Mouse (Mus musculus) small intestine, adult 2 months (tissue): ENCODE data around the gene Ppfibp1. TPM values are rescaled to one million over a fixed set of nuclear protein-coding genes. Genes with fewer than 3 reads are reported as not detected.

Experiments used
- H3K27ac ChIP-seq: fragments of 200-500 bp; 2 replicates; pipeline ENCODE4 v1.5.1; 2012; ENCODE audit warnings: low read depth, low read length, control low read depth, inconsistent platforms; ENCODE audit not compliant: insufficient read depth
- H3K27me3 ChIP-seq: fragments of 200-500 bp; 2 replicates; pipeline ENCODE4 v1.6.1; 2012; ENCODE audit warnings: mild to moderate bottlenecking, moderate library complexity, low read length, inconsistent platforms; ENCODE audit not compliant: control insufficient read depth, insufficient read depth
- H3K36me3 ChIP-seq: fragments of 200-500 bp; 2 replicates; pipeline ENCODE4 v1.6.1; 2012; ENCODE audit warnings: mild to moderate bottlenecking, low read length, control low read depth, inconsistent platforms; ENCODE audit not compliant: control insufficient read depth, insufficient read depth
- H3K4me1 ChIP-seq: fragments of 200-500 bp; 2 replicates; pipeline ENCODE4 v1.6.1; 2012; ENCODE audit warnings: low read length, inconsistent platforms, mixed read lengths; ENCODE audit not compliant: control insufficient read depth, insufficient read depth, insufficient read length
- H3K4me3 ChIP-seq: fragments of 200-500 bp; 2 replicates; pipeline ENCODE4 v1.5.1; 2012; ENCODE audit warnings: low read depth, mild to moderate bottlenecking, control low read depth, inconsistent platforms, low read length, moderate library complexity
- CTCF ChIP-seq: fragments of 200-500 bp; IDR thresholded peaks from 2 replicates; pipeline ENCODE4 v1.5.1; 2012; ENCODE audit warnings: low read depth, mild to moderate bottlenecking, control low read depth, inconsistent platforms, low read length, moderate library complexity, mixed read lengths; ENCODE audit not compliant: insufficient replicate concordance, insufficient read length; ENCODE audit errors: extremely low read depth
- POLR2A ChIP-seq: fragments of 200-500 bp; IDR thresholded peaks from 2 replicates; pipeline ENCODE4 v1.6.1; 2012; ENCODE audit warnings: low read depth, mild to moderate bottlenecking, control low read depth, inconsistent platforms, low read length, moderate library complexity
- WGBS: fragments of 180-500 bp; shearing (Covaris S2); methylation state at CpG from one replicate; pipeline ENCODE4 v1.1.7; 2018; 5-methylcytosine and 5-hydroxymethylcytosine counted together
- polyA plus RNA-seq: library from polyadenylated mRNA; depleted of rRNA; stranded (reverse); fragments of >200 nt; gene quantifications from 2 replicates; pipeline ENCODE4 v1.2.3, GENCODE M21; 2012

Ppfibp1 gene
- polyA plus RNA-seq, 1 experiment: 3.3 TPM

GRCm38 (mm10) chr6:146947186-146947585 is 58.9 kb downstream of the Ppfibp1 start:
- Histone ChIP-seq H3K4me3 (no peak overlapping the region), H3K36me3 (no peaks in the 10 kb centered on the region), H3K4me1 (no peaks in the 10 kb centered on the region), H3K27me3 (no peaks in the 10 kb centered on the region), H3K27ac (no peak overlapping the region)
- TF ChIP-seq POLR2A: no peak
- TF ChIP-seq CTCF: peak; percentile 1; the same call in 1 of the 2 replicates
- 61% methylated on average over 4 of the region's 4 CpGs for WGBS

GRCm38 (mm10) chr6:146949682-146950453 is 61.6 kb downstream of the Ppfibp1 start:
- Histone ChIP-seq H3K27me3 (no peaks in the 10 kb centered on the region), H3K27ac (no peak overlapping the region), H3K4me1 (no peaks in the 10 kb centered on the region), H3K4me3 (no peak overlapping the region), H3K36me3 (no peaks in the 10 kb centered on the region)
- 74% methylated on average over 10 of the region's 10 CpGs for WGBS
- TF ChIP-seq CTCF: no peak
- TF ChIP-seq POLR2A: no peak

GRCm38 (mm10) chr6:146950454-146950832 is 62.2 kb downstream of the Ppfibp1 start:
- no peak overlapping the region for H3K4me3 ChIP-seq
- H3K4me1 ChIP-seq: no peaks in the 10 kb centered on the region
- no peaks in the 10 kb centered on the region for H3K27me3 ChIP-seq
- no peaks in the 10 kb centered on the region for H3K36me3 ChIP-seq
- WGBS: 61% methylated on average over 1 of the region's 1 CpGs
- H3K27ac ChIP-seq: no peak overlapping the region
- TF ChIP-seq POLR2A (no peak), CTCF (no peak)

GRCm38 (mm10) chr6:146954258-146954657 is 66.0 kb downstream of the Ppfibp1 start, which contains the start of gene 1700034J05Rik:
TSS of gene 1700034J05Rik (minus strand) at chr6:146954422.
- Histone ChIP-seq H3K27ac (no peak within 1 kb of the TSS), H3K36me3 (no peaks in the 10 kb centered on the region), H3K4me3 (no peak within 1 kb of the TSS), H3K27me3 (no peaks in the 10 kb centered on the region), H3K4me1 (no peaks in the 10 kb centered on the region)
- 79% methylated on average over 1 of the region's 1 CpGs for WGBS
- no peak for TF ChIP-seq POLR2A
- no peak for TF ChIP-seq CTCF

- Histone ChIP-seq H3K27me3 (no peaks in the 10 kb centered on the region), H3K4me1 (peaks cover 3% of the 10 kb centered on the region; the same call in 1 of the 2 replicates), H3K36me3 (no peaks in the 10 kb centered on the region), H3K27ac (no peak overlapping the region), H3K4me3 (no peak overlapping the region)
- TF ChIP-seq POLR2A (no peak), CTCF (no peak)
- WGBS: 47% methylated on average over 1 of the region's 1 CpGs
These were observed 67.2 kb downstream of the Ppfibp1 start for GRCm38 (mm10) chr6:146955475-146955874.

GRCm38 (mm10) chr6:146955896-146956295 is 67.6 kb downstream of the Ppfibp1 start:
- TF ChIP-seq CTCF: no peak
- no peak for TF ChIP-seq POLR2A
- Histone ChIP-seq H3K27me3 (no peaks in the 10 kb centered on the region), H3K36me3 (no peaks in the 10 kb centered on the region), H3K4me3 (no peak overlapping the region), H3K4me1 (peaks cover 3% of the 10 kb centered on the region; the same call in 1 of the 2 replicates), H3K27ac (no peak overlapping the region)
- 74% methylated on average over 12 of the region's 12 CpGs for WGBS

- Histone ChIP-seq H3K4me1 (peaks cover 3% of the 10 kb centered on the region; the same call in 1 of the 2 replicates), H3K27ac (no peak overlapping the region), H3K27me3 (no peaks in the 10 kb centered on the region), H3K4me3 (no peak overlapping the region), H3K36me3 (no peaks in the 10 kb centered on the region)
- no peak for TF ChIP-seq CTCF
- no peak for TF ChIP-seq POLR2A
- WGBS: 87% methylated on average over 1 of the region's 1 CpGs
These were observed 68.7 kb downstream of the Ppfibp1 start for GRCm38 (mm10) chr6:146956961-146957360.

GRCm38 (mm10) chr6:146958694-146959093 is 70.4 kb downstream of the Ppfibp1 start:
- peaks cover 3% of the 10 kb centered on the region; the same call in 1 of the 2 replicates for H3K4me1 ChIP-seq
- TF ChIP-seq CTCF (no peak), POLR2A (no peak)
- 88% methylated on average over 1 of the region's 1 CpGs for WGBS

More at GRCm38 (mm10) chr6:146958694-146959093, 70.4 kb downstream of the Ppfibp1 start:
- Histone ChIP-seq H3K27me3 (no peaks in the 10 kb centered on the region), H3K36me3 (no peaks in the 10 kb centered on the region), H3K4me3 (no peak overlapping the region), H3K27ac (no peak overlapping the region)
